Mouse (Mus musculus) E14TG2a.4 (cell line): ENCODE results near the gene Cers1.

ENCODE experiments used
- CTCF ChIP-seq: conservative IDR thresholded peaks from 2 replicates; pipeline ENCODE4 v1.5.1; 2014; ENCODE audit warnings: low read length
- NANOG ChIP-seq: IDR thresholded peaks from 2 replicates; pipeline ENCODE4 v1.6.1; 2014; ENCODE audit warnings: borderline replicate concordance, low read length, mixed read lengths
- POU5F1 ChIP-seq: IDR thresholded peaks from 2 replicates; pipeline ENCODE4 v1.6.1; 2014; ENCODE audit warnings: low read length, borderline replicate concordance

- TF ChIP-seq CTCF (no peak), NANOG (no peak), POU5F1 (no peak)
Measured at GRCm38 (mm10) chr8:70370476-70370875, 54.9 kb downstream of the Cers1 start.
